Mouse (Mus musculus) brain, embryonic 14.5 days (tissue): ENCODE measurements around the gene Gpr119.

Experiments
- CTCF ChIP-seq: fragments of 200-500 bp; IDR thresholded peaks from 2 replicates; pipeline ENCODE4 v1.5.1; 2012; ENCODE audit warnings: inconsistent platforms, mild to moderate bottlenecking, moderate library complexity, borderline replicate concordance; ENCODE audit not compliant: insufficient read depth, insufficient read length; ENCODE audit errors: extremely low read depth
- POLR2A ChIP-seq: fragments of 200-500 bp; IDR thresholded peaks from 2 replicates; pipeline ENCODE4 v1.6.1; 2012; ENCODE audit warnings: mild to moderate bottlenecking, inconsistent platforms, borderline replicate concordance; ENCODE audit not compliant: poor library complexity, insufficient read depth, insufficient read length, severe bottlenecking; ENCODE audit errors: extremely low read depth

GRCm38 (mm10) chrX:48674171-48674570, at the start of gene Gpr119:
- TF ChIP-seq CTCF (no peak), POLR2A (no peak)
